Mouse (Mus musculus) liver, embryonic 12.5 days (tissue): ENCODE measurements at regions not wholly inside any gene's neighbourhood (a gene's known extent, or its start where the extent isn't known, plus 50 kb on each side); places are given as distances from the start of the nearest gene placed in this dataset.
A peak's percentile ranks its signal among the peaks of the same experiment; 100 is the strongest.

ENCODE experiments used
- ATAC-seq: fragments of 200-750 bp; cut with Nextera tagmentation; 2 replicates; pipeline ENCODE4 v1.8.0; 2017; ENCODE audit warnings: moderate number of reproducible peaks, mild to moderate bottlenecking, moderate library complexity
- H3K27ac ChIP-seq: fragments of 300-500 bp; sonication (generic); 2 replicates; pipeline ENCODE4 v1.5.1; 2016; ENCODE audit warnings: mild to moderate bottlenecking
- H3K27me3 ChIP-seq: fragments of 300-500 bp; sonication (generic); replicated peaks from 2 replicates; pipeline ENCODE4 v1.6.1; 2016; ENCODE audit warnings: mild to moderate bottlenecking, moderate library complexity
- H3K36me3 ChIP-seq: fragments of 300-500 bp; sonication (generic); 2 replicates; pipeline ENCODE4 v1.6.1; 2016; ENCODE audit warnings: mild to moderate bottlenecking, moderate library complexity
- H3K4me1 ChIP-seq: fragments of 300-500 bp; sonication (generic); 2 replicates; pipeline ENCODE4 v1.6.1; 2016
- H3K4me2 ChIP-seq: fragments of 300-500 bp; sonication (generic); 2 replicates; pipeline ENCODE4 v1.6.1; 2016; ENCODE audit warnings: mild to moderate bottlenecking, moderate library complexity
- H3K4me3 ChIP-seq: fragments of 300-500 bp; sonication (generic); 2 replicates; pipeline ENCODE4 v1.5.1; 2016; ENCODE audit warnings: mild to moderate bottlenecking, moderate library complexity
- H3K9ac ChIP-seq: fragments of 300-500 bp; sonication (generic); 2 replicates; pipeline ENCODE4 v1.6.1; 2016; ENCODE audit warnings: mild to moderate bottlenecking, moderate library complexity
- H3K9me3 ChIP-seq: fragments of 300-500 bp; sonication (generic); replicated peaks from 2 replicates; pipeline ENCODE4 v1.6.1; 2016; ENCODE audit warnings: mild to moderate bottlenecking, moderate library complexity
- WGBS: fragments of 180-500 bp; shearing (Covaris S2); methylation state at CpG from one replicate; pipeline ENCODE4 v1.1.7; 2016; ENCODE audit not compliant: insufficient replicate concordance; 5-methylcytosine and 5-hydroxymethylcytosine counted together

DNA sequence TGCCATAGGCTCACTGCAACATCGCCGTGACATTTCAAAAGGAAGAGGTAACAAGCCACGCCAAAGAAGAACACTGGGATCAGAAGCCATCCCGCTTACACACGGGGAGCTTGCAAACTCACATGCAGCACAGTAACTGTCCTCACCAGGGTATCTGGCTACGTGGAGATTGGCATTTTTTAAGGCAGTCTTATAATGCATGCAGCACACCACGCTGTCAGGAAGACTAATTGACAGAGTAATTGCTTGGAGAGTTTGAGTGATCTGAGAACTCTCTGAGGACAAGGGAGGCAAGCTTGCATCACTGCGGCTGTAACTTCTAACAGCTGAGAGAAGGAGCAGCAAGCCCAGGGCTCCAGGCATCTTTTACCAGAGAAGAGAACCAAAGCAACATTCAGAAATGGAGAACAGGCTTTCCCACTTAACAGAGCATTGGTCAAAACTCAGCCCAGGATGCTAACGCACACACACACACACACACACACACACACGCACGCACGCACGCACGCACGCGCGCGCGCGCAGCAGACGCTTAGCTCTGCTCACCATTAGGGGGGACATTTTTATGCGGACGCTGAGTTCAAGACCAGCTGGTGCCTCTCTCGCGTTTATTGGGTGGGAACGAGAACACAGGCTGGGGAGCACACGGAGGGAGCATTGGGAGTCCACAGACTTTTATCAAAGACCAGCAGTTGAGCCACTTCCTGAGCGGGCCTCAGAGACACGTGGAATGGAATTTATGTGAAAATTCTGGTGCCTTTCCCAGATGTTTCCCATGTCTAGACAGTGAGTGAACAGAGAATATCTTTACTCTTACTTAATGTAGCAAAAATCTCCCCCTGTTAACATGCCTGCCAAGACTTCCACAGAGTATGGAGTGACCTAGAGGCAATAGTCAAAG is 66.6 kb downstream of the 1700129C05Rik start:
- 0 out of 2 replicates have a peak overlapping the region, but pooled peaks have one; percentile 20 for H3K4me2 ChIP-seq
- 28% methylated on average over 29 of the region's 29 CpGs for WGBS

DNA sequence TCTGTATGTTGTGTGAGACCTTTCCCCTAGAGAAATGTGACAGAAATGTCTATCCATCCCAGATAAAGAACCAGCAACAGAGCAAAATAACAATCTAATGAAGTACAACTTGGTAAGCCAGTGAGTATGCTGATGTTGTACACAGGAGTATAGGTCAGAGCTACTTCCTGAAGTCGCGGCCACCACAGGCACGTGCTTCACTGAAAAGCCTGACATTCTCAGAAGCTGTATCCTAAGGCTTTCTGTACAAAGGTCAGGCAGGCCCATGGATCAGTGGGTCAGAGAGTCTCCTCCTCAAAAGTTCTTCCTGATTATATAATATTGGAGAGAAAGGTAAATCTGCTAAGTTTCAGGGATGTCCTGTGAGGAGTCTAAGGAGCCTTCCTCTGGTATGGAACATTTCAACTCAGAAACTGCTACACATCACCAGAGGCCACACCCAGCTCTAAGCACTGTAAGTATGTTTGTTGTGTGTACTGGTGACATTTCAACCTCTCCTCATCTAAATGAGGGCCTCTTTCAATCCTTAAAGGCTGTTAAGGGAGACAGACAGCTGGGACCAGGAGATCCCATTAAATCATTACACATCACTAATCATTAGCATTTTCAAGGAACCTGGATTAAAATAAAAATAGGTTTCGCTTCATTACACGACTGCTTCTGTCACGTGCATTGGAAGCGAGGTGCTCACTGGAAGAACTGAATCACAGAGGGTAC is 70.2 kb downstream of the 1700129C05Rik start:
- Histone ChIP-seq H3K4me2 (no peak overlapping the region), H3K36me3 (no peaks in the 10 kb centered on the region), H3K4me1 (no peaks in the 10 kb centered on the region), H3K27ac (no peak overlapping the region), H3K9ac (no peak overlapping the region), H3K4me3 (no peak overlapping the region), H3K9me3 (no peaks in the 10 kb centered on the region), H3K27me3 (peaks cover 8% of the 10 kb centered on the region; the same call in 1 of the 2 replicates)
- no peak for ATAC-seq
- 61% methylated on average over 7 of the region's 7 CpGs for WGBS

More for the DNA sequence above, 66.6 kb downstream of the 1700129C05Rik start:
- Histone ChIP-seq H3K27ac (no peak overlapping the region), H3K9me3 (no peaks in the 10 kb centered on the region), H3K27me3 (peaks cover 8% of the 10 kb centered on the region; the same call in 1 of the 2 replicates), H3K9ac (no peak overlapping the region), H3K4me3 (no peak overlapping the region), H3K36me3 (no peaks in the 10 kb centered on the region), H3K4me1 (no peaks in the 10 kb centered on the region)
- ATAC-seq = no peak

- no peaks in the 10 kb centered on the region for H3K36me3 ChIP-seq
- ATAC-seq = no peak
- H3K4me2 ChIP-seq = no peak overlapping the region
- H3K27me3 ChIP-seq = no peaks in the 10 kb centered on the region
- WGBS = 68% methylated on average over 2 of the region's 2 CpGs
- H3K4me1 ChIP-seq = no peaks in the 10 kb centered on the region
- no peak overlapping the region for H3K9ac ChIP-seq
- no peak overlapping the region for H3K27ac ChIP-seq
- no peak overlapping the region for H3K4me3 ChIP-seq
- no peaks in the 10 kb centered on the region for H3K9me3 ChIP-seq
These were observed 72.6 kb downstream of the 1700129C05Rik start for GRCm38 (mm10) chr14:59070056-59070455.

- H3K4me2 ChIP-seq = no peak overlapping the region
- no peak for ATAC-seq
- no peaks in the 10 kb centered on the region for H3K27me3 ChIP-seq
- no peak overlapping the region for H3K4me3 ChIP-seq
- H3K9ac ChIP-seq = no peak overlapping the region
- no peaks in the 10 kb centered on the region for H3K4me1 ChIP-seq
- no peaks in the 10 kb centered on the region for H3K9me3 ChIP-seq
- no peak overlapping the region for H3K27ac ChIP-seq
- H3K36me3 ChIP-seq = no peaks in the 10 kb centered on the region
- WGBS = 64% methylated on average over 8 of the region's 8 CpGs
These were observed 76.1 kb downstream of the 1700129C05Rik start for GRCm38 (mm10) chr14:59066456-59067220.

GRCm38 (mm10) chr14:59063221-59063620 is 79.5 kb downstream of the 1700129C05Rik start:
- 56% methylated on average over 3 of the region's 3 CpGs for WGBS
- Histone ChIP-seq H3K9me3 (no peaks in the 10 kb centered on the region), H3K27me3 (no peaks in the 10 kb centered on the region), H3K4me1 (no peaks in the 10 kb centered on the region), H3K4me2 (no peak overlapping the region), H3K9ac (no peak overlapping the region), H3K4me3 (no peak overlapping the region), H3K36me3 (no peaks in the 10 kb centered on the region), H3K27ac (no peak overlapping the region)
- ATAC-seq = no peak

GRCm38 (mm10) chr14:59056832-59057231 is 85.9 kb downstream of the 1700129C05Rik start:
- Histone ChIP-seq H3K4me2 (no peak overlapping the region), H3K9me3 (0 out of 2 replicates have a peak, but pooled peaks cover 4% of the 10 kb centered on the region), H3K4me3 (no peak overlapping the region), H3K27me3 (no peaks in the 10 kb centered on the region), H3K27ac (no peak overlapping the region), H3K4me1 (no peaks in the 10 kb centered on the region), H3K9ac (no peak overlapping the region), H3K36me3 (no peaks in the 10 kb centered on the region)
- ATAC-seq = no peak
- 67% methylated on average over 3 of the region's 3 CpGs for WGBS

DNA sequence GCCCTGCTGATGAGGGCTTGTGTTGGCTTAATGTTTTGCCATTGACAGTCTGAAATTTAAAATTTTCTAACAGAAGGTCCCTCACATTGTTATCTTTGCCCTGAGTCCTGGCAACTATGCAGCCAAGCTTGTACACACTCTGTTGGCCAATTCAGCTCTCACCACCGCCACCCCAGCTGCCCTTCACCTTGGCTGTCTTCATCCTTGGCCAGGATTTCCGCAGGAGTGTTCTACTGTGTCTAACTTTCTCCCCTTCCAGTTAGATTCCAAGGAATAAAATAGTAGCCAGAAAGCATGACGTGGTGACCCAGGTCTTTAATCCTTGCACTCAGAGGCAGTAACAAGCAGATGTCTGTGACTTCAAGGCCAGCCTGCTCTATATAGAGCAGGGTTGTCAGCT is 87.4 kb downstream of the 1700129C05Rik start:
- Histone ChIP-seq H3K4me1 (no peaks in the 10 kb centered on the region), H3K9me3 (0 out of 2 replicates have a peak, but pooled peaks cover 4% of the 10 kb centered on the region), H3K4me2 (no peak overlapping the region), H3K36me3 (no peaks in the 10 kb centered on the region), H3K27me3 (no peaks in the 10 kb centered on the region), H3K27ac (no peak overlapping the region), H3K4me3 (no peak overlapping the region), H3K9ac (no peak overlapping the region)
- no peak for ATAC-seq
- WGBS = 75% methylated on average over 3 of the region's 3 CpGs

GRCm38 (mm10) chr14:59052421-59052820 is 90.3 kb downstream of the 1700129C05Rik start:
- WGBS = 78% methylated on average over 3 of the region's 3 CpGs
- no peak overlapping the region for H3K4me3 ChIP-seq
- H3K36me3 ChIP-seq = no peaks in the 10 kb centered on the region
- no peak for ATAC-seq
- 0 out of 2 replicates have a peak, but pooled peaks cover 4% of the 10 kb centered on the region for H3K9me3 ChIP-seq
- no peak overlapping the region for H3K27ac ChIP-seq
- H3K4me2 ChIP-seq = no peak overlapping the region
- H3K27me3 ChIP-seq = no peaks in the 10 kb centered on the region
- H3K4me1 ChIP-seq = no peaks in the 10 kb centered on the region
- H3K9ac ChIP-seq = no peak overlapping the region

- 47% methylated on average over 6 of the region's 6 CpGs for WGBS
- Histone ChIP-seq H3K9ac (no peak overlapping the region), H3K4me1 (no peaks in the 10 kb centered on the region), H3K4me2 (no peak overlapping the region), H3K27ac (no peak overlapping the region), H3K36me3 (no peaks in the 10 kb centered on the region), H3K9me3 (0 out of 2 replicates have a peak, but pooled peaks cover 3% of the 10 kb centered on the region), H3K4me3 (no peak overlapping the region), H3K27me3 (no peaks in the 10 kb centered on the region)
- ATAC-seq = no peak
These were observed 91.2 kb downstream of the 1700129C05Rik start for GRCm38 (mm10) chr14:59051478-59051879.

GRCm38 (mm10) chr14:59045687-59046086 is 97.0 kb downstream of the 1700129C05Rik start:
- Histone ChIP-seq H3K4me3 (no peak overlapping the region), H3K36me3 (no peaks in the 10 kb centered on the region), H3K9me3 (no peaks in the 10 kb centered on the region), H3K4me1 (no peaks in the 10 kb centered on the region), H3K4me2 (no peak overlapping the region), H3K9ac (no peak overlapping the region), H3K27me3 (no peaks in the 10 kb centered on the region), H3K27ac (no peak overlapping the region)
- 68% methylated on average over 7 of the region's 7 CpGs for WGBS
- no peak for ATAC-seq

DNA sequence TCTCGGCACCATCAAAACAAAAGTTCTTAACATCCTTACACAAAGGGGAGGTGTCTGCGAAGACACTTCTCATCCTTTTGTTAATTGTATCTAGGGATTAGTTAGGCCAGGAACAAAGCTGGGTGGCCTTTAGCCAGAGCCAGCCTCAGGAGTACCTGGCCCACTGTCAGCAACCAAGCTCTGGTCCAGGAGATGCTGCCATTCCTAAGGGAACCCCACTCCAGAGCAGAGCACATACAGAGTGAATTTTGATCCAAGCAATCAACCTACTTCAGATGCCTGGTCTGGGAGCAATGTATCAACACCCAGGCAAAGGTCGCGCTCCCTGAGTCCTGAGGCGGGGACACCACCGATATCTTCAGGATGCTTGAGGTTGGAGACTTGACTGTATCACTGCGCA is 97.5 kb downstream of the 1700129C05Rik start:
- Histone ChIP-seq H3K9me3 (no peaks in the 10 kb centered on the region), H3K4me2 (no peak overlapping the region), H3K27me3 (no peaks in the 10 kb centered on the region), H3K27ac (no peak overlapping the region), H3K9ac (no peak overlapping the region), H3K36me3 (no peaks in the 10 kb centered on the region), H3K4me3 (no peak overlapping the region), H3K4me1 (no peaks in the 10 kb centered on the region)
- WGBS = 75% methylated on average over 7 of the region's 7 CpGs
- no peak for ATAC-seq
